Mouse (Mus musculus) A20 (cell line): ENCODE data around the gene Ube2v1.
A peak's percentile ranks its signal among the peaks of the same experiment; 100 is the strongest.
"Not testable (repeated sequence)": the region's sequence is repeated elsewhere in the genome, so short reads cannot be mapped to it uniquely, and the experiment has no call there.

ENCODE experiments used
- DNase-seq: peaks from one replicate; pipeline ENCODE4 v3.0.0-alpha.2; 2011; ENCODE audit warnings: low read depth, low spot score

Gene Ube2v1

GRCm38 (mm10) chr2:167622965-167623364 lies 8.9 kb downstream of the Ube2v1 start:
- DNase-seq: peak; percentile 52

- DNase-seq: no peak
Measured at GRCm38 (mm10) chr2:167622352-167622751, 9.5 kb downstream of the Ube2v1 start.

GRCm38 (mm10) chr2:167621255-167622087 lies 10.4 kb downstream of the Ube2v1 start:
- peak; percentile 66 for DNase-seq

- DNase-seq: no peak
Measured at GRCm38 (mm10) chr2:167617472-167617871, 14.4 kb downstream of the Ube2v1 start.

- no peak for DNase-seq
Measured at GRCm38 (mm10) chr2:167617034-167617433, 14.9 kb downstream of the Ube2v1 start.

- DNase-seq: not testable (repeated sequence)
Measured at GRCm38 (mm10) chr2:167613335-167613734, 18.6 kb downstream of the Ube2v1 start.

GRCm38 (mm10) chr2:167612122-167612521 lies 19.8 kb downstream of the Ube2v1 start:
- no peak for DNase-seq

GRCm38 (mm10) chr2:167611287-167611686 lies 20.6 kb downstream of the Ube2v1 start:
- DNase-seq: no peak

GRCm38 (mm10) chr2:167606745-167607123 lies 25.2 kb downstream of the Ube2v1 start:
- no peak for DNase-seq

GRCm38 (mm10) chr2:167605817-167606744 lies 25.8 kb downstream of the Ube2v1 start:
- DNase-seq: no peak

- DNase-seq: peak; percentile 82
Measured at GRCm38 (mm10) chr2:167605178-167605794, 26.6 kb downstream of the Ube2v1 start.

- DNase-seq: peak; percentile 40
Measured at GRCm38 (mm10) chr2:167602978-167603377, 28.9 kb downstream of the Ube2v1 start.

GRCm38 (mm10) chr2:167602364-167602763 lies 29.5 kb downstream of the Ube2v1 start:
- DNase-seq: no peak

GRCm38 (mm10) chr2:167600481-167600995 lies 31.4 kb downstream of the Ube2v1 start:
- DNase-seq: no peak

GRCm38 (mm10) chr2:167599917-167600316 lies 32.0 kb downstream of the Ube2v1 start:
- DNase-seq: no peak

GRCm38 (mm10) chr2:167599195-167599594 lies 32.7 kb downstream of the Ube2v1 start:
- no peak for DNase-seq

- DNase-seq: no peak
Measured at GRCm38 (mm10) chr2:167597492-167598186, 34.3 kb downstream of the Ube2v1 start.

GRCm38 (mm10) chr2:167596726-167597491 lies 35.0 kb downstream of the Ube2v1 start:
- no peak for DNase-seq

GRCm38 (mm10) chr2:167596262-167596661 lies 35.6 kb downstream of the Ube2v1 start:
- no peak for DNase-seq

GRCm38 (mm10) chr2:167595761-167596171 lies 36.1 kb downstream of the Ube2v1 start:
- DNase-seq: no peak
